Mouse (Mus musculus): ENCODE data around the gene Scml4. TPM values are rescaled to one million over a fixed set of nuclear protein-coding genes. Genes with fewer than 3 reads are reported as not detected.

The Scml4 gene
- polyA plus RNA-seq, 1 experiment from 2014 or later = 18.2 TPM

- Histone ChIP-seq H3K4me3 (replicated peaks; ENCODE audit: low read depth, low read length) (no peak overlapping the region), H3K36me3 (ENCODE audit: control insufficient read depth, insufficient read depth, low read length) (no peaks in the 10 kb centered on the region), H3K9me3 (ENCODE audit: control insufficient read depth, low read length) (no peaks in the 10 kb centered on the region), H3K4me1 (ENCODE audit: control insufficient read depth, insufficient read depth, low read length) (no peaks in the 10 kb centered on the region), H3K27me3 (ENCODE audit: control insufficient read depth, insufficient read depth, low read length) (no peaks in the 10 kb centered on the region), H3K27ac (replicated peaks; ENCODE audit: low read depth, low read length) (no peak overlapping the region), H3K4me2 (ENCODE audit: low read length) (no peak overlapping the region), H3K9ac (replicated peaks; ENCODE audit: low read length) (no peak overlapping the region)
- DNase-seq (no peak), ATAC-seq (ENCODE audit: low FRiP score, low TSS enrichment) (no peak)
- 92% methylated on average over 3 of the region's 3 CpGs for WGBS
Measured at GRCm38 (mm10) chr10:42896621-42897020, 36.5 kb downstream of the Scml4 start.

- no peaks in the 10 kb centered on the region for H3K4me1 ChIP-seq (ENCODE audit: control insufficient read depth, insufficient read depth, low read length)
- DNase-seq (no peak), ATAC-seq (ENCODE audit: low FRiP score, low TSS enrichment) (no peak)
Measured at GRCm38 (mm10) chr10:42897166-42897565, 37.0 kb downstream of the Scml4 start.

GRCm38 (mm10) chr10:42897632-42898031 lies 37.5 kb downstream of the Scml4 start:
- WGBS = 91% methylated on average over 5 of the region's 5 CpGs
- no peak for DNase-seq
- Histone ChIP-seq H3K9me3 (ENCODE audit: control insufficient read depth, low read length) (no peaks in the 10 kb centered on the region), H3K27ac (replicated peaks; ENCODE audit: low read depth, low read length) (no peak overlapping the region), H3K27me3 (ENCODE audit: control insufficient read depth, insufficient read depth, low read length) (no peaks in the 10 kb centered on the region), H3K9ac (replicated peaks; ENCODE audit: low read length) (no peak overlapping the region), H3K4me3 (replicated peaks; ENCODE audit: low read depth, low read length) (no peak overlapping the region), H3K4me1 (ENCODE audit: control insufficient read depth, insufficient read depth, low read length) (no peaks in the 10 kb centered on the region), H3K36me3 (ENCODE audit: control insufficient read depth, insufficient read depth, low read length) (no peaks in the 10 kb centered on the region), H3K4me2 (ENCODE audit: low read length) (no peak overlapping the region)
- ATAC-seq (ENCODE audit: low FRiP score, low TSS enrichment) = no peak

More at GRCm38 (mm10) chr10:42897166-42897565, 37.0 kb downstream of the Scml4 start:
- Histone ChIP-seq H3K27ac (replicated peaks; ENCODE audit: low read depth, low read length) (no peak overlapping the region), H3K27me3 (ENCODE audit: control insufficient read depth, insufficient read depth, low read length) (no peaks in the 10 kb centered on the region), H3K4me3 (replicated peaks; ENCODE audit: low read depth, low read length) (no peak overlapping the region), H3K36me3 (ENCODE audit: control insufficient read depth, insufficient read depth, low read length) (no peaks in the 10 kb centered on the region), H3K9ac (replicated peaks; ENCODE audit: low read length) (no peak overlapping the region), H3K4me2 (ENCODE audit: low read length) (no peak overlapping the region), H3K9me3 (ENCODE audit: control insufficient read depth, low read length) (no peaks in the 10 kb centered on the region)
- WGBS = 91% methylated on average over 4 of the region's 4 CpGs

- DNase-seq = no peak
- no peak overlapping the region for H3K4me2 ChIP-seq (ENCODE audit: low read length)
- H3K27ac ChIP-seq (replicated peaks; ENCODE audit: low read depth, low read length) = no peak overlapping the region
- H3K9me3 ChIP-seq (ENCODE audit: control insufficient read depth, low read length) = no peaks in the 10 kb centered on the region
- H3K9ac ChIP-seq (replicated peaks; ENCODE audit: low read length) = no peak overlapping the region
- no peak for ATAC-seq (ENCODE audit: low FRiP score, low TSS enrichment)
- no peak overlapping the region for H3K4me3 ChIP-seq (replicated peaks; ENCODE audit: low read depth, low read length)
- H3K4me1 ChIP-seq (ENCODE audit: control insufficient read depth, insufficient read depth, low read length) = no peaks in the 10 kb centered on the region
- no peaks in the 10 kb centered on the region for H3K27me3 ChIP-seq (ENCODE audit: control insufficient read depth, insufficient read depth, low read length)
- no peaks in the 10 kb centered on the region for H3K36me3 ChIP-seq (ENCODE audit: control insufficient read depth, insufficient read depth, low read length)
- WGBS = 74% methylated on average over 4 of the region's 4 CpGs
Measured at GRCm38 (mm10) chr10:42901361-42901760, 41.2 kb downstream of the Scml4 start.

GRCm38 (mm10) chr10:42903054-42903453 lies 42.9 kb downstream of the Scml4 start:
- H3K27me3 ChIP-seq (ENCODE audit: control insufficient read depth, insufficient read depth, low read length) = no peaks in the 10 kb centered on the region
- no peak for DNase-seq
- no peak overlapping the region for H3K4me2 ChIP-seq (ENCODE audit: low read length)
- H3K36me3 ChIP-seq (ENCODE audit: control insufficient read depth, insufficient read depth, low read length) = no peaks in the 10 kb centered on the region
- no peak overlapping the region for H3K9ac ChIP-seq (replicated peaks; ENCODE audit: low read length)
- no peak overlapping the region for H3K27ac ChIP-seq (replicated peaks; ENCODE audit: low read depth, low read length)
- H3K4me3 ChIP-seq (replicated peaks; ENCODE audit: low read depth, low read length) = no peak overlapping the region
- no peak for ATAC-seq (ENCODE audit: low FRiP score, low TSS enrichment)
- no peaks in the 10 kb centered on the region for H3K9me3 ChIP-seq (ENCODE audit: control insufficient read depth, low read length)
- WGBS = 88% methylated on average over 1 of the region's 1 CpGs
- no peaks in the 10 kb centered on the region for H3K4me1 ChIP-seq (ENCODE audit: control insufficient read depth, insufficient read depth, low read length)

GRCm38 (mm10) chr10:42908562-42908961 lies 48.4 kb downstream of the Scml4 start:
- H3K27me3 ChIP-seq (ENCODE audit: control insufficient read depth, insufficient read depth, low read length) = no peaks in the 10 kb centered on the region
- H3K36me3 ChIP-seq (ENCODE audit: control insufficient read depth, insufficient read depth, low read length) = no peaks in the 10 kb centered on the region
- 87% methylated on average over 1 of the region's 1 CpGs for WGBS
- H3K9ac ChIP-seq (replicated peaks; ENCODE audit: low read length) = no peak overlapping the region
- no peak overlapping the region for H3K27ac ChIP-seq (replicated peaks; ENCODE audit: low read depth, low read length)
- no peaks in the 10 kb centered on the region for H3K9me3 ChIP-seq (ENCODE audit: control insufficient read depth, low read length)
- no peak overlapping the region for H3K4me2 ChIP-seq (ENCODE audit: low read length)
- ATAC-seq (ENCODE audit: low FRiP score, low TSS enrichment) (no peak), DNase-seq (no peak)
- H3K4me1 ChIP-seq (ENCODE audit: control insufficient read depth, insufficient read depth, low read length) = 0 out of 2 replicates have a peak, but pooled peaks cover 3% of the 10 kb centered on the region
- no peak overlapping the region for H3K4me3 ChIP-seq (replicated peaks; ENCODE audit: low read depth, low read length)

- H3K4me3 ChIP-seq (replicated peaks; ENCODE audit: low read depth, low read length) = no peak overlapping the region
- ATAC-seq (ENCODE audit: low FRiP score, low TSS enrichment) (no peak), DNase-seq (no peak)
- H3K27me3 ChIP-seq (ENCODE audit: control insufficient read depth, insufficient read depth, low read length) = no peaks in the 10 kb centered on the region
- WGBS = 69% methylated on average over 4 of the region's 4 CpGs
- H3K36me3 ChIP-seq (ENCODE audit: control insufficient read depth, insufficient read depth, low read length) = no peaks in the 10 kb centered on the region
- H3K4me1 ChIP-seq (ENCODE audit: control insufficient read depth, insufficient read depth, low read length) = 0 out of 2 replicates have a peak, but pooled peaks cover 3% of the 10 kb centered on the region
- H3K4me2 ChIP-seq (ENCODE audit: low read length) = no peak overlapping the region
- H3K9me3 ChIP-seq (ENCODE audit: control insufficient read depth, low read length) = no peaks in the 10 kb centered on the region
- no peak overlapping the region for H3K27ac ChIP-seq (replicated peaks; ENCODE audit: low read depth, low read length)
- H3K9ac ChIP-seq (replicated peaks; ENCODE audit: low read length) = no peak overlapping the region
Measured at GRCm38 (mm10) chr10:42910567-42910966, 50.4 kb downstream of the Scml4 start.

- H3K4me3 ChIP-seq (replicated peaks; ENCODE audit: low read depth, low read length) = no peak overlapping the region
- H3K4me2 ChIP-seq (ENCODE audit: low read length) = no peak overlapping the region
- H3K9ac ChIP-seq (replicated peaks; ENCODE audit: low read length) = no peak overlapping the region
- no peak for ATAC-seq (ENCODE audit: low FRiP score, low TSS enrichment)
- H3K4me1 ChIP-seq (ENCODE audit: control insufficient read depth, insufficient read depth, low read length) = 0 out of 2 replicates have a peak, but pooled peaks cover 3% of the 10 kb centered on the region
- H3K36me3 ChIP-seq (ENCODE audit: control insufficient read depth, insufficient read depth, low read length) = no peaks in the 10 kb centered on the region
- no peaks in the 10 kb centered on the region for H3K9me3 ChIP-seq (ENCODE audit: control insufficient read depth, low read length)
- no peaks in the 10 kb centered on the region for H3K27me3 ChIP-seq (ENCODE audit: control insufficient read depth, insufficient read depth, low read length)
- no peak overlapping the region for H3K27ac ChIP-seq (replicated peaks; ENCODE audit: low read depth, low read length)
- no peak for DNase-seq
- 89% methylated on average over 10 of the region's 10 CpGs for WGBS
Measured at GRCm38 (mm10) chr10:42912056-42912455, 51.9 kb downstream of the Scml4 start.

GRCm38 (mm10) chr10:42913196-42913595 lies 53.0 kb downstream of the Scml4 start:
- Histone ChIP-seq H3K9ac (replicated peaks; ENCODE audit: low read length) (no peak overlapping the region), H3K4me2 (ENCODE audit: low read length) (no peak overlapping the region), H3K27me3 (ENCODE audit: control insufficient read depth, insufficient read depth, low read length) (no peaks in the 10 kb centered on the region), H3K4me1 (ENCODE audit: control insufficient read depth, insufficient read depth, low read length) (0 out of 2 replicates have a peak, but pooled peaks cover 3% of the 10 kb centered on the region), H3K9me3 (ENCODE audit: control insufficient read depth, low read length) (no peaks in the 10 kb centered on the region), H3K36me3 (ENCODE audit: control insufficient read depth, insufficient read depth, low read length) (no peaks in the 10 kb centered on the region), H3K4me3 (replicated peaks; ENCODE audit: low read depth, low read length) (no peak overlapping the region), H3K27ac (replicated peaks; ENCODE audit: low read depth, low read length) (no peak overlapping the region)
- 46% methylated on average over 4 of the region's 4 CpGs for WGBS
- no peak for ATAC-seq (ENCODE audit: low FRiP score, low TSS enrichment)
- DNase-seq = peak; percentile 12

Data from midbrain, embryonic 14.5 days (tissue).